Mouse (Mus musculus) midbrain, embryonic 14.5 days (tissue): Measurements from ENCODE around the gene Crybb1. TPM values are rescaled to one million over a fixed set of nuclear protein-coding genes. Genes with fewer than 3 reads are reported as not detected.
A peak's percentile ranks its signal among the peaks of the same experiment; 100 is the strongest.

Experiments
- ATAC-seq: fragments of 200-750 bp; cut with Nextera tagmentation; 2 replicates; pipeline ENCODE4 v1.8.0; 2017; ENCODE audit warnings: moderate number of reproducible peaks, moderate library complexity; ENCODE audit not compliant: low FRiP score, low TSS enrichment
- DNase-seq: peaks from one replicate; pipeline ENCODE4 v3.0.0-alpha.2; 2015
- H3K27ac ChIP-seq: fragments of 300-500 bp; sonication (generic); replicated peaks from 2 replicates; pipeline ENCODE4 v1.5.1; 2014; ENCODE audit warnings: mild to moderate bottlenecking, low read depth, low read length, moderate library complexity
- H3K27me3 ChIP-seq: fragments of 300-500 bp; sonication (generic); 2 replicates; pipeline ENCODE4 v1.6.1; 2014; ENCODE audit warnings: low read length, control low read depth, mixed read lengths; ENCODE audit not compliant: control insufficient read depth, insufficient read depth
- H3K36me3 ChIP-seq: fragments of 300-500 bp; sonication (generic); 2 replicates; pipeline ENCODE4 v1.6.1; 2014; ENCODE audit warnings: low read length, control low read depth; ENCODE audit not compliant: control insufficient read depth, insufficient read depth
- H3K4me1 ChIP-seq: fragments of 300-500 bp; sonication (generic); 2 replicates; pipeline ENCODE4 v1.6.1; 2014; ENCODE audit warnings: mild to moderate bottlenecking, antibody characterized with exemption, low read length, control low read depth; ENCODE audit not compliant: control insufficient read depth, insufficient read depth
- H3K4me2 ChIP-seq: fragments of 300-500 bp; sonication (generic); 2 replicates; pipeline ENCODE4 v1.6.1; 2014; ENCODE audit warnings: mild to moderate bottlenecking, low read length, moderate library complexity
- H3K4me3 ChIP-seq: fragments of 300-500 bp; sonication (generic); replicated peaks from 2 replicates; pipeline ENCODE4 v1.5.1; 2014; ENCODE audit warnings: low read depth, low read length
- H3K9ac ChIP-seq: fragments of 300-500 bp; sonication (generic); replicated peaks from 2 replicates; pipeline ENCODE4 v1.6.1; 2014; ENCODE audit warnings: mild to moderate bottlenecking, low read length, moderate library complexity
- H3K9me3 ChIP-seq: fragments of 300-500 bp; sonication (generic); 2 replicates; pipeline ENCODE4 v1.6.1; 2016; ENCODE audit warnings: low read length, control low read depth, mixed read lengths; ENCODE audit not compliant: control insufficient read depth
- WGBS: fragments of 180-500 bp; shearing (Covaris S2); extraction: QIAGEN DNeasy Blood & Tissue Kit; methylation state at CpG from one replicate; pipeline ENCODE4 v1.1.7; 2014; 5-methylcytosine and 5-hydroxymethylcytosine counted together
- polyA plus RNA-seq: library from polyadenylated mRNA; unstranded; fragments of >200 nt; fragmentation: Nextera tagmentation; extraction: Ambion mirVana; gene quantifications from 2 replicates; pipeline ENCODE4 v1.2.1, GENCODE M21; 2014

The Crybb1 gene
- polyA plus RNA-seq, 1 experiment from 2014 or later: 1.9 TPM

GRCm38 (mm10) chr5:112283543-112284202 is 28.1 kb downstream of the Crybb1 start:
- Histone ChIP-seq H3K4me1 (no peaks in the 10 kb centered on the region), H3K9me3 (no peaks in the 10 kb centered on the region), H3K27ac (no peak overlapping the region), H3K9ac (no peak overlapping the region), H3K27me3 (no peaks in the 10 kb centered on the region), H3K36me3 (no peaks in the 10 kb centered on the region), H3K4me3 (no peak overlapping the region), H3K4me2 (no peak overlapping the region)
- DNase-seq (no peak), ATAC-seq (no peak)
- WGBS: 75% methylated on average over 10 of the region's 10 CpGs

DNA sequence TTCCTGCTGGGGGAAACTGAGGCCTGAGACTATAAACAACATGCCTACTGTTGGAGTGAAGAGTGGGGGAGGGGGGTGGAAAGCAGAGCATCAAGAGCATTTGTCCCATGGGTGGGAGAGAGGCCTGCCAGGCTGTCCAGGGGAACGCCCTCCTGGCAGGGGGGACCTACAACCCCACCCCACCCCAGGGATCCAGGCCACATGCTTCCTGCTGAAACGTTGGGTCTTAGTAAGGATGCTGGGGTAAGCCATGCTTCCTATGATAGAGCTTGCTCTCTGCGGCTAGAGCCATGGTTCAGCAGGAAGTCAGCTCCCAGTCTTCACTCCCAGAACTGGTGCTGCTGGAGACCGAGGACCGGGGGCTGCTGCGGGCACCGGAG is 28.6 kb downstream of the Crybb1 start:
- Histone ChIP-seq H3K27me3 (no peaks in the 10 kb centered on the region), H3K9me3 (no peaks in the 10 kb centered on the region), H3K4me2 (no peak overlapping the region), H3K36me3 (no peaks in the 10 kb centered on the region), H3K4me1 (no peaks in the 10 kb centered on the region), H3K9ac (no peak overlapping the region), H3K4me3 (no peak overlapping the region), H3K27ac (0 out of 2 replicates have a peak overlapping the region, but pooled peaks have one; percentile 13)
- no peak for DNase-seq
- WGBS: 82% methylated on average over 7 of the region's 7 CpGs
- ATAC-seq: no peak

- Histone ChIP-seq H3K9ac (no peak overlapping the region), H3K9me3 (no peaks in the 10 kb centered on the region), H3K27ac (no peak overlapping the region), H3K4me1 (no peaks in the 10 kb centered on the region), H3K4me3 (no peak overlapping the region), H3K36me3 (no peaks in the 10 kb centered on the region), H3K27me3 (no peaks in the 10 kb centered on the region), H3K4me2 (no peak overlapping the region)
- ATAC-seq: no peak
- WGBS: 92% methylated on average over 7 of the region's 7 CpGs
- DNase-seq: no peak
Observed at GRCm38 (mm10) chr5:112285548-112286085, 30.0 kb downstream of the Crybb1 start.

DNA sequence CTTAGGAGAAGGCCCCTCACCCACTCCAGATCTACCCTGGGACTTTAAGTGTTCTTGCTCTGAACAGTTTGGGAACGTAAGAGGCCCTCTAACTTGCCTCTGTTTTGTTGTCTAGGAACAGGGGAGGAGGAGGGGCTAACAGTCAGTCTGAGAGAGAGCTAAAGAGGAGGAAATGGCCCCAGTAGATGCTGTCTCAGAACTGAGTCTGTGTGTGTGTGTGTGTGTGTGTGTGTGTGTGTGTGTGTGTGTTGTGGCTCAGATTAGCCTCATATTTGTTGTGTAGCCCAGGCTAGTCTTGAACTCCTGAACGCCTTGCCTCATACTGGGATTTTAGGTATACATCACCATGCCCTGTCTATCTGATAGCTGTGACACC is 31.0 kb downstream of the Crybb1 start:
- 92% methylated on average over 2 of the region's 2 CpGs for WGBS
- Histone ChIP-seq H3K36me3 (no peaks in the 10 kb centered on the region), H3K27ac (no peak overlapping the region), H3K4me2 (no peak overlapping the region), H3K9me3 (no peaks in the 10 kb centered on the region), H3K4me1 (no peaks in the 10 kb centered on the region), H3K27me3 (no peaks in the 10 kb centered on the region), H3K4me3 (no peak overlapping the region), H3K9ac (no peak overlapping the region)
- ATAC-seq (no peak), DNase-seq (no peak)

DNA sequence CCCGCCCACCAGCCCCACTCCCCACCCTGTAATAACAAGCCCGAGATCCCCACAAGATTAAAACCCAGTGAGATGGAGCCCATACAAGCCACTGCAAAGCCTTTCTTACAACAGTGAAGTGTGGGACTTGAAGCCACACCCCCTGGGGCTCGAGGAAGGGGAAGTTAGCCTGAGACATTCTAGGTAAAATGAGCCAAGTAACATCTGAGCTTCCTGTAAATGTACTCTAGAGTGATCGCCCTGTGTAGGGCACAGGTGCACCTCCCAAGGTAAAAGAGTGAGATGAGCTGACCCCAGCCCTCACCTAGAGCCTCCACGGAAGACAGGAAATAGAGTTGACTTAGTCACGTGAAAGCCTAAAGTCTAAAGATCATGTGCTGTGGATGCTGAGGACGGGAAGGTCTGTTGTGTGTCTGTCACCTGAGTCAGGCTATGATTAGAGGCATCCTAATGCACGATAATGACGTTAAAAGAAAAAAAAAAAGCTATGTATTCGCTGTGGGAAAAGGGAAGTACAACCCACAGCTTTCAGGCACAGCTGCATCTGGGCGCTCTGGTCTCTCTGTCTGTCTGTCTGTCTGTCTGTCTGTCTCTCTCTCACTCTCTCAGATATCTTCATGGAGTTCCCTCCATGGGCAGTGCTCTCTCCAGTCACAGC is 31.5 kb downstream of the Crybb1 start:
- no peak overlapping the region for H3K4me3 ChIP-seq
- no peak overlapping the region for H3K4me2 ChIP-seq
- H3K27me3 ChIP-seq: no peaks in the 10 kb centered on the region
- no peaks in the 10 kb centered on the region for H3K4me1 ChIP-seq
- 83% methylated on average over 11 of the region's 11 CpGs for WGBS
- ATAC-seq: no peak
- H3K27ac ChIP-seq: no peak overlapping the region
- no peak overlapping the region for H3K9ac ChIP-seq
- DNase-seq: no peak
- no peaks in the 10 kb centered on the region for H3K9me3 ChIP-seq
- H3K36me3 ChIP-seq: no peaks in the 10 kb centered on the region

DNA sequence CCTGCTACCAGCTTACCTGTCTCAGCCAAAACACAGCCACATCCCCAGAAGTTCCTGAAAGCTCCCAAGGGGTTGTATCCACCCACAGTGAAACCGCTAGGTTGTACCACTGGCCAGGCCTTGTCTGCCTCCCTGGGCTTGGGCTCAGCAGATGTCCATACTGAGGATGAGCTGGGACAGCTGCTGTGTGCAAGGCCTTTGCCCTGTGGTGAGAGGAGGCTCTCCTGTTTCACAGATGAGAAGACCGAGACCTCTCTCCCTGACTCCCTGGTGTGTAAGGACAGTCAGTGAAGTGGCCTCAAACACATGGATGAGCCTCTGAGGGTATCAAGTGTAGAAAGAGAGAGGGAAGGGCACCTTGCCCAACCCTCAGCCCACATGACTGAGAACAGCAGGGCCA is 32.0 kb downstream of the Crybb1 start:
- no peak for DNase-seq

DNA sequence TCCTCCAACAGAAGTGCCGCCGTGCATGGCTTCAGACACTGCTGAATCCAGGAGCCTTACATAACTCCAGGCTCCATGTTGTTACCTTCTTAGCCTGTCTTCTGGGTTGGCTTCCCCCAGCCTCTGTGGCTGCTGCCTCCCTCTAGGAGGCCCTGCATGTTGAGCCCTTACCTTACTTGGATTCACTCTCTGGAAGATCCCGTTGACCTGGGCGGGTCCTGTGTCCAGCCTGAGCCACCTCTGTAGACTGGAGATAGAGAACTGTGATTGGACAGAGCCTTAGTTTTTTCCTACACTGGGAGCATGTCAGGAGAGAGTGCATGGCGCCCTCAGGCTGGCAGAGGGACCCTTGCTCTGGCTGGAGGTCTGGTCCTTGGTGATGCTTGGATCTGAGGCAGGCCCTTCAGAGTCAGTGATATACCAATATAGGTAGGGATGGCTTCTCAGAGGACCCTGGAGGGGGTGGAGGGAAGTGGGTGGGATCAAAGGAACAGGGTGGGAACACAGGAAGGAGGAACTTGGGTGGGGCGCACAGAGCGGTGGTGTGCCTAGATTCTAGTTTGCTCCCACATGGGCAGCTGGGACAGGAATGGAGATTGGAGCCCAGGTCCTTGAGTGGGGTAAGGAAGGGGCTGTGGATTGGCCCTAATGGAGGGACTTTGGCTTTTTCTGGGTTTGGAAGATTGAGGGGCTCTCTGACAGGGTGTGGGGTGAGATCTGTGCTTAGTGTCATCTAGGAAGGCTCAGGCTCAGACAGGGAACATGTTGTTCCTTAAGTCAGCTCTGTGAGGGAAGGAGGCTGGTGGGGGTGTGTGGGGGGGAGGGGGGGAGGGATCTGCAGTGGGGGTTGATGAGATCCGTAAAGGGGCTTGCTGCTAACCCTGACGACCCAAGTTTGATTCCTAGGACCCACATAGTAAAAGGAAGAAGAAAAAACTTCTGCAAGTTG is 32.9 kb downstream of the Crybb1 start:
- no peak overlapping the region for H3K4me3 ChIP-seq
- H3K27me3 ChIP-seq: no peaks in the 10 kb centered on the region
- 87% methylated on average over 9 of the region's 9 CpGs for WGBS
- H3K4me1 ChIP-seq: no peaks in the 10 kb centered on the region
- H3K27ac ChIP-seq: no peak overlapping the region
- no peak overlapping the region for H3K4me2 ChIP-seq
- no peaks in the 10 kb centered on the region for H3K9me3 ChIP-seq
- no peak overlapping the region for H3K9ac ChIP-seq
- no peak for DNase-seq
- ATAC-seq: no peak
- H3K36me3 ChIP-seq: no peaks in the 10 kb centered on the region

More for the DNA sequence above, 32.0 kb downstream of the Crybb1 start:
- no peak overlapping the region for H3K4me2 ChIP-seq
- H3K4me1 ChIP-seq: no peaks in the 10 kb centered on the region
- 90% methylated on average over 2 of the region's 2 CpGs for WGBS
- no peaks in the 10 kb centered on the region for H3K9me3 ChIP-seq
- H3K36me3 ChIP-seq: no peaks in the 10 kb centered on the region
- ATAC-seq: no peak
- no peak overlapping the region for H3K4me3 ChIP-seq
- no peak overlapping the region for H3K27ac ChIP-seq
- H3K27me3 ChIP-seq: no peaks in the 10 kb centered on the region
- no peak overlapping the region for H3K9ac ChIP-seq

GRCm38 (mm10) chr5:112289236-112289635 is 33.6 kb downstream of the Crybb1 start:
- DNase-seq (no peak), ATAC-seq (no peak)
- H3K27me3 ChIP-seq: no peaks in the 10 kb centered on the region
- no peaks in the 10 kb centered on the region for H3K9me3 ChIP-seq
- no peak overlapping the region for H3K4me3 ChIP-seq
- no peak overlapping the region for H3K9ac ChIP-seq
- no peak overlapping the region for H3K4me2 ChIP-seq
- H3K4me1 ChIP-seq: no peaks in the 10 kb centered on the region
- 81% methylated on average over 8 of the region's 8 CpGs for WGBS
- H3K36me3 ChIP-seq: no peaks in the 10 kb centered on the region
- H3K27ac ChIP-seq: no peak overlapping the region
